Mouse (Mus musculus): ENCODE measurements around the gene Ufsp2. TPM values are rescaled to one million over a fixed set of nuclear protein-coding genes. Genes with fewer than 3 reads are reported as not detected.

The Ufsp2 gene
- total RNA-seq (2021), result 10 to 100 TPM; 25.3 to 25.9 TPM
- polyA plus RNA-seq (2012; rRNA removed), result 12.1 and 27.1 TPM in 2 replicates
- long read RNA-seq, transcript Ufsp2-201 (12 exons, 1,640 nt), result major isoform, 18 of 22 reads
- long read RNA-seq, partial matches to known transcripts, result 0 of 22 reads
- long read RNA-seq, other reads (novel, unspliced or antisense), result 4 of 22 reads

- intact Hi-C loops (cut with DNase I), result loop anchor here (1.0 kb wide), 1 partner anchor 24 kb away; the partner anchor contains the start of gene Lrp2bp
- H3K27me3 ChIP-seq (ENCODE audit: control insufficient read depth, insufficient read depth, low read length), result no peaks in the 10 kb centered on the region
- no peaks in the 10 kb centered on the region for H3K36me3 ChIP-seq (ENCODE audit: control insufficient read depth, insufficient read depth, low read length)
- under 1% methylated on average over 57 of the region's 57 CpGs for WGBS
- peak within 1 kb of the TSS; percentile 89 for H3K4me3 ChIP-seq
- peak; percentile 96 to 97 for DNase-seq
- H3K9ac ChIP-seq (ENCODE audit: low read depth, low read length), result peak within 1 kb of the TSS; percentile 80
- peaks cover 1% of the 10 kb centered on the region; the same call in 1 of the 2 replicates for H3K4me1 ChIP-seq (ENCODE audit: control insufficient read depth, insufficient read depth, low read length)
- TF ChIP-seq CTCF (IDR thresholded peaks at IDR 0.05) (peak; percentile 81), EP300 (IDR thresholded peaks at IDR 0.05; ENCODE audit: insufficient read depth, low read depth, low read length) (0 out of 2 replicates have a peak, but pooled peaks have one; percentile 20), POLR2A (IDR thresholded peaks at IDR 0.05; ENCODE audit: insufficient read depth, low read depth, low read length) (peak; percentile 89)
- peak within 1 kb of the TSS; percentile 74 for H3K27ac ChIP-seq
- no peaks in the 10 kb centered on the region for H3K79me2 ChIP-seq (replicated peaks; ENCODE audit: control insufficient read depth, insufficient read depth, low read length)
Observed at GRCm38 (mm10) chr8:45975126-45975836, at the start of gene Ufsp2, which contains the start of gene 1700029J07Rik. Gene Ufsp2, plus strand, starts transcription at chr8:45975528. Gene 1700029J07Rik, minus strand, starts transcription at chr8:45975252.

- intact Hi-C loops (cut with DNase I), result loop anchor here (1.0 to 5.0 kb wide), 4 partner anchors 49 to 482 kb away; partner anchors contain the start of gene Pdlim3
- no peak within 1 kb of the TSS for H3K9ac ChIP-seq (ENCODE audit: low read depth, low read length)
- H3K79me2 ChIP-seq (replicated peaks; ENCODE audit: control insufficient read depth, insufficient read depth, low read length), result no peaks in the 10 kb centered on the region
- H3K4me3 ChIP-seq, result peak within 1 kb of the TSS; percentile 9; the same call in 1 of the 2 replicates
- no peak within 1 kb of the TSS for H3K27ac ChIP-seq
- TF ChIP-seq CTCF (IDR thresholded peaks at IDR 0.05) (no peak), POLR2A (IDR thresholded peaks at IDR 0.05; ENCODE audit: insufficient read depth, low read depth, low read length) (no peak), EP300 (IDR thresholded peaks at IDR 0.05; ENCODE audit: insufficient read depth, low read depth, low read length) (peak; percentile 97)
- H3K36me3 ChIP-seq (ENCODE audit: control insufficient read depth, insufficient read depth, low read length), result no peaks in the 10 kb centered on the region
- peak; percentile 91 to 97 for DNase-seq
- 2% methylated on average over 23 of the region's 23 CpGs for WGBS
- H3K4me1 ChIP-seq (ENCODE audit: control insufficient read depth, insufficient read depth, low read length), result no peaks in the 10 kb centered on the region
- no peaks in the 10 kb centered on the region for H3K27me3 ChIP-seq (ENCODE audit: control insufficient read depth, insufficient read depth, low read length)
Observed at GRCm38 (mm10) chr8:45934582-45935014, 40.7 kb upstream of the Ufsp2 start, which contains the start of gene Ccdc110. Gene Ccdc110, plus strand, starts transcription at chr8:45934619.

- Histone ChIP-seq H3K4me1 (ENCODE audit: control insufficient read depth, insufficient read depth, low read length) (no peaks in the 10 kb centered on the region), H3K27ac (no peak overlapping the region), H3K36me3 (ENCODE audit: control insufficient read depth, insufficient read depth, low read length) (no peaks in the 10 kb centered on the region), H3K4me3 (no peak overlapping the region), H3K79me2 (replicated peaks; ENCODE audit: control insufficient read depth, insufficient read depth, low read length) (no peaks in the 10 kb centered on the region), H3K27me3 (ENCODE audit: control insufficient read depth, insufficient read depth, low read length) (no peaks in the 10 kb centered on the region), H3K9ac (ENCODE audit: low read depth, low read length) (no peak overlapping the region)
- WGBS, result 82% methylated on average over 9 of the region's 9 CpGs
- TF ChIP-seq POLR2A (IDR thresholded peaks at IDR 0.05; ENCODE audit: insufficient read depth, low read depth, low read length) (no peak), CTCF (IDR thresholded peaks at IDR 0.05) (no peak), EP300 (IDR thresholded peaks at IDR 0.05; ENCODE audit: insufficient read depth, low read depth, low read length) (no peak)
- no peak for DNase-seq
- intact Hi-C loops (cut with DNase I), result no loop called here
Observed at GRCm38 (mm10) chr8:45936986-45937385, 38.3 kb upstream of the Ufsp2 start.

- 85% methylated on average over 4 of the region's 4 CpGs for WGBS
- H3K27ac ChIP-seq, result no peak overlapping the region
- H3K27me3 ChIP-seq (ENCODE audit: control insufficient read depth, insufficient read depth, low read length), result no peaks in the 10 kb centered on the region
- no peak for DNase-seq
- no peak overlapping the region for H3K4me3 ChIP-seq
- TF ChIP-seq POLR2A (IDR thresholded peaks at IDR 0.05; ENCODE audit: insufficient read depth, low read depth, low read length), result no peak
- intact Hi-C loops (cut with DNase I), result no loop called here
- H3K36me3 ChIP-seq (ENCODE audit: control insufficient read depth, insufficient read depth, low read length), result no peaks in the 10 kb centered on the region
- no peak overlapping the region for H3K9ac ChIP-seq (ENCODE audit: low read depth, low read length)
- no peaks in the 10 kb centered on the region for H3K4me1 ChIP-seq (ENCODE audit: control insufficient read depth, insufficient read depth, low read length)
- no peaks in the 10 kb centered on the region for H3K79me2 ChIP-seq (replicated peaks; ENCODE audit: control insufficient read depth, insufficient read depth, low read length)
Observed at GRCm38 (mm10) chr8:45946283-45946682, 29.0 kb upstream of the Ufsp2 start.

- Histone ChIP-seq H3K9ac (ENCODE audit: low read depth, low read length) (no peak overlapping the region), H3K27me3 (ENCODE audit: control insufficient read depth, insufficient read depth, low read length) (no peaks in the 10 kb centered on the region), H3K4me3 (no peak overlapping the region), H3K36me3 (ENCODE audit: control insufficient read depth, insufficient read depth, low read length) (no peaks in the 10 kb centered on the region), H3K27ac (no peak overlapping the region), H3K4me1 (ENCODE audit: control insufficient read depth, insufficient read depth, low read length) (no peaks in the 10 kb centered on the region), H3K79me2 (replicated peaks; ENCODE audit: control insufficient read depth, insufficient read depth, low read length) (no peaks in the 10 kb centered on the region)
- intact Hi-C loops (cut with DNase I), result no loop called here
- no peak for DNase-seq
- 61% methylated on average over 2 of the region's 2 CpGs for WGBS
- TF ChIP-seq CTCF (IDR thresholded peaks at IDR 0.05) (no peak), POLR2A (IDR thresholded peaks at IDR 0.05; ENCODE audit: insufficient read depth, low read depth, low read length) (no peak), EP300 (IDR thresholded peaks at IDR 0.05; ENCODE audit: insufficient read depth, low read depth, low read length) (no peak)
Observed at GRCm38 (mm10) chr8:45950622-45951021, 24.7 kb upstream of the Ufsp2 start.

GRCm38 (mm10) chr8:45970894-45971293 is 4.4 kb upstream of the Ufsp2 start:
- Histone ChIP-seq H3K27ac (no peak overlapping the region), H3K4me1 (ENCODE audit: control insufficient read depth, insufficient read depth, low read length) (peaks cover under 1% of the 10 kb centered on the region; the same call in 1 of the 2 replicates), H3K79me2 (replicated peaks; ENCODE audit: control insufficient read depth, insufficient read depth, low read length) (no peaks in the 10 kb centered on the region), H3K9ac (ENCODE audit: low read depth, low read length) (no peak overlapping the region), H3K4me3 (no peak overlapping the region), H3K27me3 (ENCODE audit: control insufficient read depth, insufficient read depth, low read length) (no peaks in the 10 kb centered on the region), H3K36me3 (ENCODE audit: control insufficient read depth, insufficient read depth, low read length) (no peaks in the 10 kb centered on the region)
- TF ChIP-seq POLR2A (IDR thresholded peaks at IDR 0.05; ENCODE audit: insufficient read depth, low read depth, low read length) (no peak), CTCF (IDR thresholded peaks at IDR 0.05) (peak; percentile 35), EP300 (IDR thresholded peaks at IDR 0.05; ENCODE audit: insufficient read depth, low read depth, low read length) (no peak)
- intact Hi-C loops (cut with DNase I), result no loop called here
- 97% methylated on average over 12 of the region's 12 CpGs for WGBS
- no peak for DNase-seq

All from heart, adult 2 months (tissue).